Mouse (Mus musculus) forebrain, embryonic 13.5 days (tissue): ENCODE data around the gene Cish. TPM values are rescaled to one million over a fixed set of nuclear protein-coding genes. Genes with fewer than 3 reads are reported as not detected.
A peak's percentile ranks its signal among the peaks of the same experiment; 100 is the strongest.

ENCODE experiments used
- ATAC-seq: fragments of 200-750 bp; cut with Nextera tagmentation; 2 replicates; pipeline ENCODE4 v1.8.0; 2017
- H3K27ac ChIP-seq: fragments of 300-500 bp; sonication (generic); 2 replicates; pipeline ENCODE4 v1.5.1; 2015; ENCODE audit warnings: inconsistent platforms, mild to moderate bottlenecking, moderate library complexity
- H3K27me3 ChIP-seq: fragments of 300-500 bp; sonication (generic); 2 replicates; pipeline ENCODE4 v1.6.1; 2015; ENCODE audit warnings: mild to moderate bottlenecking, inconsistent platforms
- H3K36me3 ChIP-seq: fragments of 300-500 bp; sonication (generic); 2 replicates; pipeline ENCODE4 v1.6.1; 2015; ENCODE audit warnings: mild to moderate bottlenecking, inconsistent platforms; ENCODE audit not compliant: poor library complexity, severe bottlenecking
- H3K4me1 ChIP-seq: fragments of 300-500 bp; sonication (generic); 2 replicates; pipeline ENCODE4 v1.6.1; 2015; ENCODE audit warnings: inconsistent platforms
- H3K4me2 ChIP-seq: fragments of 300-500 bp; sonication (generic); 2 replicates; pipeline ENCODE4 v1.6.1; 2015; ENCODE audit warnings: inconsistent platforms, mild to moderate bottlenecking, moderate library complexity
- H3K4me3 ChIP-seq: fragments of 300-500 bp; sonication (generic); 2 replicates; pipeline ENCODE4 v1.5.1; 2015; ENCODE audit warnings: mild to moderate bottlenecking, inconsistent platforms
- H3K9ac ChIP-seq: fragments of 300-500 bp; sonication (generic); 2 replicates; pipeline ENCODE4 v1.6.1; 2015; ENCODE audit warnings: mild to moderate bottlenecking, inconsistent platforms
- H3K9me3 ChIP-seq: fragments of 300-500 bp; sonication (generic); replicated peaks from 2 replicates; pipeline ENCODE4 v1.6.1; 2016; ENCODE audit warnings: inconsistent platforms
- WGBS: fragments of 180-500 bp; shearing (Covaris S2); methylation state at CpG from one replicate; pipeline ENCODE4 v1.1.7; 2015; 5-methylcytosine and 5-hydroxymethylcytosine counted together
- polyA plus RNA-seq: library from polyadenylated mRNA; unstranded; fragments of >200 nt; fragmentation: Nextera tagmentation; extraction: Ambion mirVana; gene quantifications from 2 replicates; pipeline ENCODE4 v1.2.1, GENCODE M21; 2015

Cish gene
- polyA plus RNA-seq, 1 experiment from 2014 or later: 7.3 TPM

DNA sequence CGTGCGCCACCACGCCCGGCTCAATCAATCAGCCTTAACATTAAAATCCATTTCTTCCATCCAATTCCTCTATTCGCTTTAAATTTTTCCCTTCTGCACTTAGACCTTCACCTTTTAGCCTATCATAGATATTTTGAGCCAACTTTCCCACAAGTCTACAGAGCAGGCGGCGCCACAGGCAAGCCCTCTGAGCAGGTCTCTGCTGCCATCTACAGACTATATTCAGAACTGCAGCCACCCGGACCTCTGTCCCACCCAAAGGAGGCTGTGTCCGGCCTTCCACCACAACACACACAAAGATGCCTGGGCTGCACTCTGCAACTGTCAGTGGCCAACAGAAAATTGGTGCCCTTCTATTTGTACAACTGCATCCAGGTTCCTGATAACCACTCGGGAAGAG lies 4.9 kb upstream of the Cish start:
- Histone ChIP-seq H3K9me3 (no peaks in the 10 kb centered on the region), H3K27me3 (peaks cover 45% of the 10 kb centered on the region), H3K4me3 (no peak overlapping the region), H3K4me2 (no peak overlapping the region), H3K4me1 (peaks cover 13% of the 10 kb centered on the region), H3K9ac (no peak overlapping the region), H3K36me3 (no peaks in the 10 kb centered on the region), H3K27ac (no peak overlapping the region)
- 28% methylated on average over 10 of the region's 10 CpGs for WGBS
- ATAC-seq: peak; percentile 65

DNA sequence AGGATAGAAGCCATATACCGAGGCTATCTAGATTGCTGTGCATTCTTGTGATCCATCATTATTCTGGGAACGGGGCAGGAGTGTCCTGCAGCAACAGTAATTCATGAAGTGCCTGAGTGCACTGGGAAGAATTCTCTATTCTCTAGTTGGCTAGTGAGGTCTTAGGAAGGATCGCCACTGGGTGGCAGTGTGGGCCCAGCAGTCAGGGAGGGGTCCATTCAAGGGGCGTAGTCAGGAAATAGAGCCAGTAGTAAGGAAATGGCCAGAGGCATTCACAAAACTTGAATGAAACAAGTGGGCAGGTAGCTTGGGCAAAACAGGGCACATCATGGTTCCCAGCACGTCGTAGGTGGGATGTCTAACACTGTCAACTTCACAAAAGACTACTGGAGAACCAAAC lies 1.6 kb upstream of the Cish start:
- no peak for ATAC-seq
- no peak overlapping the region for H3K4me3 ChIP-seq
- 4% methylated on average over 6 of the region's 6 CpGs for WGBS
- no peak overlapping the region for H3K27ac ChIP-seq
- H3K4me1 ChIP-seq: peaks cover 27% of the 10 kb centered on the region
- no peaks in the 10 kb centered on the region for H3K9me3 ChIP-seq
- H3K9ac ChIP-seq: no peak overlapping the region
- peaks cover 32% of the 10 kb centered on the region for H3K27me3 ChIP-seq
- H3K36me3 ChIP-seq: no peaks in the 10 kb centered on the region
- no peak overlapping the region for H3K4me2 ChIP-seq

DNA sequence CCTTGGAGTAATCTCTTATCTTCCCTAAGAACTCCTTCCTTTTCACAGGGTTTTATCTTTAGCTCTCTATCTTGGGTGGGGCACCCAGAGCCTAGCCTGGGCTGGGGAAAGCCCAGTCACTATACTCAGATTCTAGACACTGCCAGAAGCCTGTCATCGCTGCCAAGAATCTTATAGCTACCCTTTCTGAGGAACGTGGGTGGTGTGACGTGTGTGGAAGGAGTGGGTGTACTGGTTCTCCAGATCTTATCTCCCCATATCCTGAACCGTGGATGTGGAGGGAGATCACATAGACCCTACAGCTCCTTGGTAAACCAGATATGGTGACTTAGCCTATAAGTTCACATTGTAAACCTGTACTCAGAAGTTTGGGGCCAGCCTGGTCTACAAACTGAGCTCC lies 210 bp upstream of the Cish start:
- Histone ChIP-seq H3K27ac (no peak overlapping the region), H3K4me3 (peak overlapping the region; percentile 64; the same call in 1 of the 2 replicates), H3K36me3 (peaks cover 5% of the 10 kb centered on the region; the same call in 1 of the 2 replicates), H3K9ac (no peak overlapping the region), H3K27me3 (peaks cover 28% of the 10 kb centered on the region), H3K9me3 (no peaks in the 10 kb centered on the region), H3K4me2 (peak overlapping the region; percentile 81; the same call in 1 of the 2 replicates), H3K4me1 (peaks cover 17% of the 10 kb centered on the region)
- no peak for ATAC-seq
- 84% methylated on average over 4 of the region's 4 CpGs for WGBS

DNA sequence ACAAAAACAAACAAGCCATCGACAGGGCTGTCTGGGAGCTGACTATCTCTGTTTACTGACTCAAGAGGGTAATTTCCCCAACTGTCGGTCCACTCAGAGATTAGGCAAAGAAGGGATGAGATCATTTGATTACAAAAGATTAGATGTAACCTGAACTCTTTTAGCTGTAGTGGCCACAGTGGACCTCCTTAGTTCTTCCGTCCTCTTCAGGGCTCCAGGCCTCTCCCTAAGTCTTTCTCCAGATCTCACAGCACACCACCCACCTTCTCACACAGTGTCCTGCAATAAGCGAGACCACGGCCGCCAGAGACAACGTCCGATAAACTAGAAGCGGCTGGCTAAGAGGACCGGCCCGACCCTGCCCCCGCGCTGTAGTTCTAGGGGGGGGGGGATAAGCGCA lies 215 bp downstream of the Cish start:
- 0 out of 2 replicates have a peak overlapping the region, but pooled peaks have one; percentile 40 for H3K9ac ChIP-seq
- 5% methylated on average over 14 of the region's 14 CpGs for WGBS
- H3K4me1 ChIP-seq: peaks cover 17% of the 10 kb centered on the region
- no peak overlapping the region for H3K27ac ChIP-seq
- peak overlapping the region; percentile 81 for H3K4me2 ChIP-seq
- peaks cover 28% of the 10 kb centered on the region for H3K27me3 ChIP-seq
- H3K4me3 ChIP-seq: peak overlapping the region; percentile 64
- no peaks in the 10 kb centered on the region for H3K9me3 ChIP-seq
- H3K36me3 ChIP-seq: peaks cover 9% of the 10 kb centered on the region
- no peak; the same call in 1 of the 2 replicates for ATAC-seq

DNA sequence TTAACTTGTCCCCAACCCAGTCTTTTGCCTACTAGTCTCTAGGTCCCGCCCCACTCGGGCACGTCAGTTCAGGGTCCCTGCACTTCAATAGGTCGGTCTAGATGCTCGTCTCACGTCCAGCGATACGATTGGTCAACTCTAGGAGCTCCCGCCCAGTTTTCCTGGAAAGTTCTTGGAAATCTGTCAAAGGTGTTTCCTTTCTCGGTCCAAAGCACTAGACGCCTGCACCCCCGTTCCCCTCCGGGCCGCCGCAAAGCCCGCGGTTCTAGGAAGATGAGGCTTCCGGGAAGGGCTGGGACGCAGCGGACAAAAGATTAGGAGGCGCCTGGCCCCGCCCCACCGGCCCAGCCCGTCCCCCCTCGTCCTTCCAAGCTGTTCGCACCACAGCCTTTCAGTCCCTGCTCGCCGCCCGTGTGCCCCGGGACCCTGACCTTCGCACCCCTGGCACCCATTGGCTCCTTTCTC lies 707 bp downstream of the Cish start:
- under 1% methylated on average over 29 of the region's 31 CpGs for WGBS
- Histone ChIP-seq H3K36me3 (peaks cover 14% of the 10 kb centered on the region), H3K4me3 (peak overlapping the region; percentile 64), H3K27ac (peak overlapping the region; percentile 1; the same call in 1 of the 2 replicates), H3K4me1 (peaks cover 17% of the 10 kb centered on the region), H3K9me3 (no peaks in the 10 kb centered on the region), H3K27me3 (peaks cover 26% of the 10 kb centered on the region), H3K9ac (peak overlapping the region; percentile 76), H3K4me2 (peak overlapping the region; percentile 81)
- ATAC-seq: peak; percentile 99

DNA sequence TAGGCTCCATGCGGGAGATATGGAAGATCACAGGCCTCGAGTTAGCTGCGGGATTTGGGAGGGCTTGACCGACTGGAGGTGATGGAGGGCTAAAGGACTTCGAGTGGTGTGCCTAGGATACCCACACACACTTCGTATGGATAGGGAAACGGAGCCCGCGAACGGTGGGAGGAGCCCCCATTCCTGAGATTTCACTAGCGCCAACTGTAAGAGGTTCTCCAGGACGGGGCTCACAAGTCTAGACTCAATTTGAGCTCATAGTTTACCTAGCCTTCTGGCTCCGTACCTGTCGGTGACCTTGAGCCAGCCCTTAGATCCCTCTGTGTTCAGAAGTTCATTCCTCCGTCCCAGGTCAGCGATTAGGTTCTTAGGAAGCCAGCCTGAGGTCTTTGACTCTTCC lies 1.2 kb downstream of the Cish start:
- peak overlapping the region; percentile 64 for H3K4me3 ChIP-seq
- peak overlapping the region; percentile 76 for H3K9ac ChIP-seq
- ATAC-seq: no peak; the same call in none of the 2 replicates
- peaks cover 19% of the 10 kb centered on the region for H3K36me3 ChIP-seq
- H3K9me3 ChIP-seq: no peaks in the 10 kb centered on the region
- H3K4me1 ChIP-seq: peaks cover 17% of the 10 kb centered on the region
- H3K27ac ChIP-seq: no peak overlapping the region
- H3K27me3 ChIP-seq: peaks cover 23% of the 10 kb centered on the region
- peak overlapping the region; percentile 81 for H3K4me2 ChIP-seq
- WGBS: 16% methylated on average over 16 of the region's 16 CpGs

DNA sequence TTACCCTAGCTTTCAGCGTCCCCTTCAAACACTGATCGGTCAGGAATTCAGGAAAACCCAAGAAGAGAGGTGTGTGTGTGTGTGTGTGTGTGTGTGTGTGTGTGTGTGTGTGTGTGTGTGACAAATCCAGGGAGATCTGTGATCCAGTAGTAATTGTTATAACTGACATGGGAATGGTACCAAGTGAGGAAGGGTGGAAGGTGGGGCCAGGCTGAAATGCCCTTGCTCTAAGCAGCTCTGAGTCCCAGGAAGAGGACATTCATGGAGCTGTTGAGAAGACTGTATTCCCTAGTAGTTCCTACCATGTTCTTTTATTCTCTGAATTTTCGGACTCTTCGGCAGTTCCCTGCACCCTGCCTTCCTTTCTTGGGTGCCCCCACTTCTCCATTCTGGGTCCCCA lies 1.8 kb downstream of the Cish start:
- Histone ChIP-seq H3K9ac (peak overlapping the region; percentile 76; the same call in 1 of the 2 replicates), H3K27ac (no peak overlapping the region), H3K36me3 (peaks cover 22% of the 10 kb centered on the region), H3K4me1 (peaks cover 17% of the 10 kb centered on the region), H3K9me3 (no peaks in the 10 kb centered on the region), H3K4me3 (peak overlapping the region; percentile 64), H3K27me3 (peaks cover 19% of the 10 kb centered on the region), H3K4me2 (peak overlapping the region; percentile 81)
- 88% methylated on average over 4 of the region's 4 CpGs for WGBS
- ATAC-seq: no peak

DNA sequence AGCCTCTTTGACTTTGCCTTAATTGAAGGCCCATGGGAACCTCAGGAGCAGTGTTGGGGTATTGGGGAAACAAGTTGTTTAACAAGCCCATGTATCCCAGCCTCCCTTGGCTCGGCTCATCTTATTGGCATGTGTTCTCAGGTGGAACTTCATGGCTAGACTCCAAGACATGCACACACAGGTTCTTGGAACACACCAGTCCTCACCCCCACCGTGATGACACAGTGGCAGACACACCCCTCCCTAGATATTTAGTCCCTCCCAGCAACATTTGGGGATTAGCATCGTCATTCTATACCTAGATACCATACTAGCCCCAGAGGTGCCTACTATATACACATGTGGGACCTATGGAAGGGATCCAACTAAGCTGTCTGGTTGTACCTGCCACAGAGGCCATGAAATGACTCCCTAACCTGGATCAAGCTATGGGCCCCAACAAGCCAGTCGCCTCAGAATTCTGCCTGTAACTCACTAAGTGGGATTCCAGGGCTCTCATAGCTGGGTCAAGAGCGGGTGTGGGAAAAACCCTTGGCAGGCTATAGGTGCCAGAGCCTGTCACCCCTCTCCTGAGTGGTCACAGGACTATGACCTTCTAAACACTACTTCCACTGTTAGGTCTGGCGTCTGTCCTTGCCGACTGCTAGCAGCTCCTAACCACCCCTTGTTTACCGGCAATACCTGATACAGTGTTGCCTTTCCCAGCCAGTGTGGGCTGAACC lies 2.4 kb downstream of the Cish start:
- Histone ChIP-seq H3K36me3 (peaks cover 22% of the 10 kb centered on the region), H3K4me3 (no peak overlapping the region), H3K27me3 (peaks cover 13% of the 10 kb centered on the region), H3K4me2 (peak overlapping the region; percentile 81), H3K9me3 (no peaks in the 10 kb centered on the region), H3K4me1 (peaks cover 17% of the 10 kb centered on the region), H3K9ac (no peak overlapping the region), H3K27ac (no peak overlapping the region)
- WGBS: 90% methylated on average over 8 of the region's 8 CpGs
- no peak for ATAC-seq

DNA sequence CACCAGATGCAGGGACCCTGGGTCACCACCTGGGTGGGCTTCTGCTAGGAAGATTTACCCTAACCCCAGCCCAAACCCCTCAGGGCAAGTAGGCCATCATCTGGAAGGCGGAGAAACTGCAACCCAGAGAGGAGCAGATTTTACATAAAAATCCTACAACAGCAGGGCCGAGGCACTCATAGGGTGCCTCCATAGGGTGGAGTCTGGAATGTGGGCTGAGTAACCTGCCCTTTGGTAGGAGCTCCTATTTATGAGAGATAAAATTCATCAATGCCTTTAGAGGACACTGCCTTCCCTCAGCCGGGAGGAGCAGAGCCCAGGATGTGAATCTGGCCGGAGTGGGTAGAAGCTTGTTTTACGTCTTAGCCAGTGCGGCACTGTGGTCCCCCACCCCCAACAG lies 3.0 kb downstream of the Cish start:
- Histone ChIP-seq H3K4me1 (peaks cover 17% of the 10 kb centered on the region), H3K4me3 (no peak overlapping the region), H3K27ac (no peak overlapping the region), H3K4me2 (no peak overlapping the region), H3K27me3 (peaks cover 9% of the 10 kb centered on the region), H3K9ac (no peak overlapping the region), H3K36me3 (peaks cover 22% of the 10 kb centered on the region), H3K9me3 (no peaks in the 10 kb centered on the region)
- 89% methylated on average over 6 of the region's 6 CpGs for WGBS
- no peak for ATAC-seq

DNA sequence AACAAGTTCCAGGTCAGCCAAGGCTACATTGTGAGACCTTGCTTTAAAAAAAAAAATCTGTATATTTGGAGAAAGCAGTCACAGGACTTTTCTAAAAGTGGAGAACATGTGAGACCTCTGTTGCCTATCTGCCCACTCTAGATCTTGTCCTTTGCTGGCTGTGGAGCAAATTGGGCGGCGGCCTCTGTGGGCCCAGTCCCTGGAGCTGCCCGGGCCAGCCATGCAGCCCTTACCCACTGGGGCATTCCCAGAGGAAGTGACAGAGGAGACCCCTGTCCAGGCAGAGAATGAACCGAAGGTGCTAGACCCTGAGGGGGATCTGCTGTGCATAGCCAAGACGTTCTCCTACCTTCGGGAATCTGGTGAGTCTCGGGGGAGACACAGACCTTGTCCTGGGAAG lies 4.0 kb downstream of the Cish start:
- Histone ChIP-seq H3K4me1 (peaks cover 17% of the 10 kb centered on the region), H3K27me3 (peaks cover 7% of the 10 kb centered on the region), H3K9me3 (no peaks in the 10 kb centered on the region), H3K9ac (no peak overlapping the region), H3K36me3 (peaks cover 22% of the 10 kb centered on the region), H3K4me3 (no peak overlapping the region), H3K27ac (no peak overlapping the region), H3K4me2 (no peak overlapping the region)
- no peak for ATAC-seq
- WGBS: 88% methylated on average over 7 of the region's 7 CpGs

DNA sequence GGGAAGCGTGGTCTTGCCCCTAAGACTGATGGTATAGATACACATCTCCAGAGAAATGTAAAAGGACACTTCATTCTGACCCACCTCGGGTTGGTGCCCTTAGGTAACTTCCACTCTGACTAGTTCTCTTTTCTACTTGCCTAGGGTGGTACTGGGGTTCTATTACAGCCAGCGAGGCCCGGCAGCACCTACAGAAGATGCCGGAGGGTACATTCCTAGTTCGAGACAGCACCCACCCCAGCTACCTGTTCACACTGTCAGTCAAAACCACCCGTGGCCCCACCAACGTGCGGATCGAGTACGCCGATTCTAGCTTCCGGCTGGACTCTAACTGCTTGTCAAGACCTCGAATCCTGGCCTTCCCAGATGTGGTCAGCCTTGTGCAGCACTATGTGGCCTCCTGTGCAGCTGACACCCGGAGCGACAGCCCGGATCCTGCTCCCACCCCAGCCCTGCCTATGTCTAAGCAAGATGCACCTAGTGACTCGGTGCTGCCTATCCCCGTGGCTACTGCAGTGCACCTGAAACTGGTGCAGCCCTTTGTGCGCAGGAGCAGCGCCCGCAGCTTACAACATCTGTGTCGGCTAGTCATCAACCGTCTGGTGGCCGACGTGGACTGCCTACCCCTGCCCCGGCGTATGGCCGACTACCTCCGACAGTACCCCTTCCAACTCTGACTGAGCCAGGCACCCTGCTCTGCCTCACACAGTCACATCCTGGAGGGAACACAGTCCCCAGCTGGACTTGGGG lies 4.6 kb downstream of the Cish start:
- Histone ChIP-seq H3K4me3 (no peak overlapping the region), H3K4me1 (peaks cover 17% of the 10 kb centered on the region), H3K27ac (no peak overlapping the region), H3K9ac (no peak overlapping the region), H3K4me2 (no peak overlapping the region), H3K27me3 (peaks cover 4% of the 10 kb centered on the region), H3K9me3 (no peaks in the 10 kb centered on the region), H3K36me3 (peaks cover 22% of the 10 kb centered on the region)
- WGBS: 94% methylated on average over 30 of the region's 30 CpGs
- ATAC-seq: no peak
